13 mouse cellular contexts compared by ENCODE assay signal in genomic region chr7:36711766-36712165, GRCm38 (mm10). TPM values are rescaled to one million over a fixed set of nuclear protein-coding genes. Genes with fewer than 3 reads are reported as not detected.
DNase-seq lines count a peak whose midpoint lies in the region; ATAC-seq and TF ChIP-seq lines count a peak whose summit lies in the region.
"Had no signal": no experiment of that assay in that cellular context is flagged by ENCODE, and none has a peak within 500 bp of the region (broad histone marks: within the 10 kb centered on the region; RNA-seq: fewer than 3 reads in every experiment).

No protein-coding gene starts in this region.

- H3K9me3 ChIP-seq in forebrain, embryonic 11.5 days (ENCODE audit: control insufficient read depth, low read length) = no peaks in the 10 kb centered on the region
- no peaks in the 10 kb centered on the region for H3K9me3 ChIP-seq in forebrain, embryonic 16.5 days (ENCODE audit: control insufficient read depth, low read length)
- no peaks in the 10 kb centered on the region for H3K9me3 ChIP-seq in neural tube, embryonic 15.5 days (replicated peaks)
- H3K9me3 ChIP-seq: liver, embryonic 13.5 days; neural tube, embryonic 12.5 days; stomach, embryonic 15.5 days had no signal

- 57% methylated on average over 2 of the region's 2 CpGs for WGBS in forebrain, embryonic 11.5 days
- WGBS in forebrain, embryonic 16.5 days = 66% methylated on average over 2 of the region's 2 CpGs
- WGBS in neural tube, embryonic 15.5 days = 64% methylated on average over 2 of the region's 2 CpGs

- TF ChIP-seq POLR2A in cortical plate, adult 2 months (IDR thresholded peaks at IDR 0.05; ENCODE audit: extremely low read depth, insufficient read depth, low read length) = no peak

- no peaks in the 10 kb centered on the region for H3K36me3 ChIP-seq in forebrain, embryonic 11.5 days (ENCODE audit: control insufficient read depth, insufficient read depth, low read length)
- no peaks in the 10 kb centered on the region for H3K36me3 ChIP-seq in forebrain, embryonic 16.5 days (ENCODE audit: control insufficient read depth, insufficient read depth)
- H3K36me3 ChIP-seq in neural tube, embryonic 15.5 days = no peaks in the 10 kb centered on the region
- H3K36me3 ChIP-seq: liver, embryonic 13.5 days; neural tube, embryonic 12.5 days; stomach, embryonic 15.5 days had no signal

- DNase-seq in forebrain, embryonic 11.5 days (ENCODE audit: low spot score) = peak; percentile 52
- DNase-seq in kidney, postnatal 25 days = peak; percentile 16 to 30
- no peak for DNase-seq in kidney, adult 8-10 months
- DNase-seq in neural tube, embryonic 10.5 days (ENCODE audit: extremely low spot score, low spot score) = no peak
- no peak for DNase-seq in urinary bladder, postnatal 25 days (ENCODE audit: low spot score)
- DNase-seq: liver, embryonic 13.5 days had no signal

- H3K4me3 ChIP-seq in forebrain, embryonic 11.5 days (ENCODE audit: low read depth, low read length) = no peak overlapping the region
- no peak overlapping the region for H3K4me3 ChIP-seq in forebrain, embryonic 16.5 days (replicated peaks; ENCODE audit: low read length)
- no peak overlapping the region for H3K4me3 ChIP-seq in neural tube, embryonic 15.5 days (replicated peaks)
- no peak overlapping the region for H3K4me3 ChIP-seq in cortical plate, adult 2 months (ENCODE audit: insufficient read depth, low read length)
- H3K4me3 ChIP-seq: liver, embryonic 13.5 days; neural tube, embryonic 12.5 days; stomach, embryonic 15.5 days had no signal

- H3K27me3 ChIP-seq in forebrain, embryonic 11.5 days (ENCODE audit: control insufficient read depth, insufficient read depth, low read length) = no peaks in the 10 kb centered on the region
- H3K27me3 ChIP-seq in forebrain, embryonic 16.5 days (replicated peaks; ENCODE audit: control insufficient read depth, insufficient read depth, low read length) = no peaks in the 10 kb centered on the region
- no peaks in the 10 kb centered on the region for H3K27me3 ChIP-seq in neural tube, embryonic 15.5 days (replicated peaks)
- H3K27me3 ChIP-seq: CH12.LX; neural tube, embryonic 12.5 days; stomach, embryonic 15.5 days had no signal

- H3K27ac ChIP-seq in forebrain, embryonic 11.5 days (ENCODE audit: low read depth, low read length) = no peak overlapping the region
- H3K27ac ChIP-seq in forebrain, embryonic 16.5 days (ENCODE audit: low read length) = no peak overlapping the region
- H3K27ac ChIP-seq in neural tube, embryonic 15.5 days (replicated peaks) = no peak overlapping the region
- no peak overlapping the region for H3K27ac ChIP-seq in cortical plate, adult 2 months (ENCODE audit: insufficient read depth, low read length)
- H3K27ac ChIP-seq: liver, embryonic 13.5 days; stomach, embryonic 15.5 days had no signal

- H3K4me2 ChIP-seq in forebrain, embryonic 11.5 days (ENCODE audit: low read depth, low read length, severe bottlenecking) = no peak overlapping the region
- no peak overlapping the region for H3K4me2 ChIP-seq in forebrain, embryonic 16.5 days (ENCODE audit: low read length)
- H3K4me2 ChIP-seq in neural tube, embryonic 15.5 days = peak overlapping the region; percentile 13; the same call in 1 of the 2 replicates
- H3K4me2 ChIP-seq: liver, embryonic 13.5 days; stomach, embryonic 15.5 days had no signal

- H3K9ac ChIP-seq in forebrain, embryonic 11.5 days (ENCODE audit: low read length) = no peak overlapping the region
- no peak overlapping the region for H3K9ac ChIP-seq in forebrain, embryonic 16.5 days (replicated peaks; ENCODE audit: low read depth, low read length)
- H3K9ac ChIP-seq in neural tube, embryonic 15.5 days (replicated peaks) = no peak overlapping the region
- H3K9ac ChIP-seq: liver, embryonic 13.5 days; neural tube, embryonic 12.5 days; stomach, embryonic 15.5 days had no signal

- no peak for ATAC-seq in forebrain, embryonic 11.5 days (replicated peaks; ENCODE audit: low FRiP score)
- ATAC-seq in forebrain, embryonic 16.5 days = no peak
- no peak for ATAC-seq in neural tube, embryonic 15.5 days (ENCODE audit: low FRiP score)
- ATAC-seq: activated CD4-positive, CD25-positive, alpha-beta regulatory T cell, adult 4 months had no signal

- H3K4me1 ChIP-seq in forebrain, embryonic 11.5 days (replicated peaks; ENCODE audit: control insufficient read depth, insufficient read depth, low read length) = peaks cover 22% of the 10 kb centered on the region
- H3K4me1 ChIP-seq in forebrain, embryonic 16.5 days (replicated peaks; ENCODE audit: control insufficient read depth, insufficient read depth, low read length) = peaks cover 39% of the 10 kb centered on the region
- H3K4me1 ChIP-seq in neural tube, embryonic 15.5 days = peaks cover 76% of the 10 kb centered on the region
- peaks cover 6% of the 10 kb centered on the region for H3K4me1 ChIP-seq in cortical plate, adult 2 months (ENCODE audit: control insufficient read depth, insufficient read depth, low read length)
- H3K4me1 ChIP-seq: liver, embryonic 13.5 days had no signal

- peak; percentile 36 for TF ChIP-seq CTCF in cortical plate, adult 2 months (IDR thresholded peaks at IDR 0.05; ENCODE audit: extremely low read depth, insufficient read depth, low read length)

RNA-seq across cellular contexts. Expression of gene Tshz3, which starts 13.8 kb away (rescaled TPM):
- 9.3 and 10.0 TPM in 2 replicates for polyA plus RNA-seq in forebrain, embryonic 11.5 days (2014; fragmentation: Nextera tagmentation; extraction: Ambion mirVana)
- polyA plus RNA-seq in forebrain, embryonic 16.5 days (2015; fragmentation: Nextera tagmentation; extraction: Ambion mirVana) = 29.8 and 38.7 TPM in 2 replicates
- polyA plus RNA-seq in neural tube, embryonic 15.5 days (2015; fragmentation: Nextera tagmentation; extraction: Ambion mirVana) = 56.8 and 62.7 TPM in 2 replicates
- 27.0 and 35.4 TPM in 2 replicates for polyA plus RNA-seq in cortical plate, adult 2 months (2012; rRNA removed)

Comparison
In these comparisons a context has a peak if more than half of its experiments do, and no peak if none do; other contexts are left out.
1. DNase-seq: peak in forebrain, embryonic 11.5 days (single experiment) and kidney, postnatal 25 days (2 of 2); none in kidney, adult 8-10 months (0 of 2), neural tube, embryonic 10.5 days (single experiment) and urinary bladder, postnatal 25 days (single experiment).